ENCODE assay signal across 1 mouse cellular context in the genomic region with DNA sequence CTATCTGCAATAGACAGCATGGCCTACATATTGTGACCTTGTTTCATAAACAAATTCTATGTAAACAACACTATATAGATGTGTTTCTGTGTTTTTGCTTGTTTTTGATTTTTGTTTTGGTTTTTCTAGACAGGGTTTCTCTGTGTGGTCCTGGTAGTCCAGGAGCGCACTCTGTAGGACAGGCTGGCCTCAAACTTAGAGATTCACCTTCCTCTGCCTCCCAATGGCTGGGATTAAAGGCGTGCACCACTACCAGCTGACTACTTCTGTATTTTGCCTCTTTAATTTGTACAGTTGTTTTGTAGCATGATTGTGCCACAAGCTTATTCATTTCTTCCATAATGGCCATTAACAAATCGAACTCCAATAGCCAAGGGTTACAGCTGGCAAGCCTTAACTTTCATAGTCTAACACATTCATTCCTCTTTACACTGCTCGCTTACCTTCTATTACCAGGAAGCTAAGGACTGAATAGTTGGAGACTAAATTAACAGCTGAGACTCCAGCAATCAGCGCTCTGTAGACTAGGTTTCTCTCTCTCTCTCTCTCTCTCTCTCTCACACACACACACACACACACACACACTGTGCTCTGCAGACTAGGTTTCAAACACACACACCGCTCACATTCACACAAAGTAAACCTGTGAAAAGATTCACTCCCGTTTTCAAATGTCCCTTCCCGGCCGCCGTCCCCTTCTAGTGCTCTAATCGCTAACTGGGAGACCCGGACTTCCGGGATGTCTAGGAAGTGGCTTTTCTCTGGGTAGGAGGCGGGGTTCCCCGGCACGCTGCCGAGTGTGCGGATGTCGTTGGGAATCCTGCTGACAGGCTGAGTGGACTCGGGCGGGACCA.
TF ChIP-seq lines count a peak whose summit lies in the region.

A gene (plus strand): TSS at position 753 of the 854 bp plus-strand sequence.

TF ChIP-seq in CH12.LX, 34 proteins besides CTCF, POLR2A, EP300 and RAD21 (continued from another document):
- TF ChIP-seq ELF1 (IDR thresholded peaks at IDR 0.05; ENCODE audit: low read depth, low read length): peak; percentile 99
- peak; percentile 58; the same call in 1 of the 2 replicates for TF ChIP-seq TCF12 (IDR thresholded peaks at IDR 0.05; ENCODE audit: low read depth, low read length)
- TF ChIP-seq E2F4 (IDR thresholded peaks at IDR 0.05; ENCODE audit: insufficient replicate concordance, low read depth, low read length): no peak
- peak; percentile 85 for TF ChIP-seq HCFC1 (IDR thresholded peaks at IDR 0.05; ENCODE audit: low read depth, low read length)
- no peak; the same call in 1 of the 2 replicates for TF ChIP-seq TBP (conservative IDR thresholded peaks at IDR 0.05; ENCODE audit: low read depth, low read length)
- peak; percentile 69; the same call in 1 of the 2 replicates for TF ChIP-seq IRF4 (IDR thresholded peaks at IDR 0.05; ENCODE audit: low read depth, low read length)
- peak; percentile 71 for TF ChIP-seq MYC (IDR thresholded peaks at IDR 0.05; ENCODE audit: low read depth, low read length)
- TF ChIP-seq BHLHE40 (IDR thresholded peaks at IDR 0.05; ENCODE audit: low read depth, low read length): peak; percentile 78
- no peak for TF ChIP-seq USF1 (IDR thresholded peaks at IDR 0.05; ENCODE audit: low read depth, low read length)
- TF ChIP-seq MEF2A (IDR thresholded peaks at IDR 0.05; ENCODE audit: borderline replicate concordance, low read depth, low read length): no peak
- TF ChIP-seq NELFE (IDR thresholded peaks at IDR 0.05; ENCODE audit: low read depth, low read length): peak; percentile 61; the same call in 1 of the 2 replicates
- no peak; the same call in 1 of the 2 replicates for TF ChIP-seq ZMIZ1 (IDR thresholded peaks at IDR 0.05; ENCODE audit: low read depth, low read length)
- TF ChIP-seq ETS1 (conservative IDR thresholded peaks at IDR 0.05; ENCODE audit: low read depth, low read length): peak; percentile 20; the same call in 1 of the 2 replicates
- TF ChIP-seq SIN3A (IDR thresholded peaks at IDR 0.05; ENCODE audit: low read length): peak; percentile 97
- no peak for TF ChIP-seq RCOR1 (conservative IDR thresholded peaks at IDR 0.05; ENCODE audit: low read depth, low read length)
- TF ChIP-seq MAX (IDR thresholded peaks at IDR 0.05; ENCODE audit: low read length): peak; percentile 72; the same call in 1 of the 2 replicates
- TF ChIP-seq POLR2AphosphoS2 (IDR thresholded peaks at IDR 0.05; ENCODE audit: low read depth, low read length): no peak
- TF ChIP-seq ZNF384 (IDR thresholded peaks at IDR 0.05; ENCODE audit: low read depth, low read length): no peak
- TF ChIP-seq MXI1 (IDR thresholded peaks at IDR 0.05; ENCODE audit: low read depth, low read length): peak; percentile 98
